Mouse (Mus musculus): Measurements from ENCODE around the gene Trpm1.

Gene Trpm1

DNA sequence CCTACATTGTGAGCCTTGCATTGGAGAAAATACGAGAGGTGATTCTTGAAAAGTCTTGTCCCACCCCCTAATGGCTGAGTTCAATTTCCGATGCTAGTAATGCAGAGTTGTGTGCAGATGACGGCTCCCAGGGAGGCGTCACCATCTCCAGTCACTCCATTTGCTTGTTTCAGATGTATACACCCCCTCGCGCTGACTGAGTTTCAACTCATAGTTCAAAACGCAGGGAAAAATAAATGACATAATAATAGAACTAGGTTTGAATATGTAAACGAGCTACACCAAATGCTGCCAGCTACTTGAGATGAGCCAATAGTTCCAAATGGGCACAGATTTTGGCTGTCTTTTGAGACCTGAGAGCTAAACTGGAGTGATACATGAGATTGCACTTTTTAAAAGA, 84.1 kb downstream of the Trpm1 start:
- no peak for DNase-seq

DNA sequence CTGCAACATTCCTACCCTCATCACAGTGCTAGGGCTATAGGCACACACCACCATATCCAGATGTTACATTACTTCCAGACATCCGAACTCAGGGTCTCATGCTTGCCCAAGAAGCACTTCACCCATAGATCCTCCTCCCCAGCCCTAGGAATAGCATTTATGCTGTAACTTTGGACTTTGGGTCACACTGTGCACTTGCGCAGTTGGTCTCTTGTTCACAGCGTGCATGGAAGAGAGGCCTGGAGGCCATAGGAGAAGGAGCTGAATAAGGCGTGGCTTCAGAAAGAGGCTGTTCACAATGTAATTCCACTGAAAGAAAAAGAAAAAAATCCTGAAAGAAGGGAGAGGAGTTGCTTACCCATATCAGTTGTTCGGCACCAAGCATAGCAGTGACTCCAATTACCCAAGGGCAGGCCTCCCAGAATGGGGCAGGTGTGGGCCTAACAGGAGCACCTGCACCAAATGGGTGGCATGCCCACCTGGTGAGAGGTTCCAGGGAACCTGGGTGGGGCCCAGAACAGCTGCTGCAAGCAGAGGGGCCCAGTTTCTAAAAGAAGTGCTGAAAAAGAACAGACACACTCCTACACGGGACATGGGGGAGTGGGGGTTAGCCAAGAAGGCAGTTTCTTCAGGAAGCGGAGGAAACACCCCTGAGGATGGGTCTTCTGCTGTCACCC, 84.9 kb downstream of the Trpm1 start:
- DNase-seq, result no peak

DNA sequence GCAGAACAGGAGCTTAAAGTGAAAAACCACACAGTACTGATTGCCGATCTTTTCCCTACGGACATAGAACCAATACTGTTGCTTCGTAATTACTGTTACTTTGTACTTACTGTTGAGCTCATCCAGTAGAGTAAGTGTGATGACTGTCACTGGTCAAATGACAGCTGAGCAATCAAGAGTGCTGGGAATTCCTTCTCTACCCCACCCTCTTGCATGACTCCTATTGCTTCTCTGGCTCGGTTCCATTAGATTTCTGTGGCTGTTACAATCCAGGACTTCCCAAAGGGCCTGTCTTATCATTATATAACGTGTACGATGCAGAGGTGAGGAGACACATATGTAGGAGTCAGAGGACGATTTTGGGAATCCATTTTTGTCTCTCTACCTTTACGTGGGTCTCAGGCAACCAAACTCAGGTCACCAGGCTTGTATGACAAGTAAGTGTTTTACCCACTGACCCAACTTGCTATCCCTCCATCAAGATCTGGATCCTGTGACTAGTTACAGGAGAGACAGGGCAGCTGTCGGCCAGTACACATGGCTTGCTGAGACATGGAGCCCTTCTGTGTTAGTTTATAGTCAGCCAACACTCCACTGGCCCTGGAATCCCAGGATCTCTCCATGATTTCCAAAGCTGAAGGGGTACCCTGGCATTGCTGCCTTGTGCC, 85.6 kb downstream of the Trpm1 start:
- DNase-seq, result no peak

DNA sequence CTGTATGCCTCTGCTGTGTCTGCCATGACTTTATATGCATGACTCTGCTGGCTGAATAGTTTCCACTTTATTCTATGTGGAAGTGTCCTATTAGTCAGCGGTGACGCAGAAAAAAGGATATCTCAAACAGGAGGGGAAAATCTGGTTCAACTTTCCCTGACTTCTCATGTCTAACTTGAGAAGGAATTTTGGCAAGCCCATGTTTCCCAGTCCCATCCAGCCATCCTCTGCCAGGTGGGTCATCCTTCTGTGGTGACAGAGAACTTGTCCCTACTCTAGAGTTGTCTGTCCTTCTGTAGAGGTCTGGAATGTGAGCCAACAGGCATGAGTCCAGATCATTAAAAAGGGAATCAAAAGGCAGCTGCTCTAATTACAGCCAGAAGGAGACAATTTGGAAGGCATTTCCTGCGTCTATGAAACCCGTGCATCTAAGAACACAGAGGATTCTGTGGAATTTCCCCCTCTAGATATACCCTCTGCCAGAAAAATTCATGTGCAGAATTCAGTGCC, 86.2 kb downstream of the Trpm1 start:
- DNase-seq, result no peak

DNA sequence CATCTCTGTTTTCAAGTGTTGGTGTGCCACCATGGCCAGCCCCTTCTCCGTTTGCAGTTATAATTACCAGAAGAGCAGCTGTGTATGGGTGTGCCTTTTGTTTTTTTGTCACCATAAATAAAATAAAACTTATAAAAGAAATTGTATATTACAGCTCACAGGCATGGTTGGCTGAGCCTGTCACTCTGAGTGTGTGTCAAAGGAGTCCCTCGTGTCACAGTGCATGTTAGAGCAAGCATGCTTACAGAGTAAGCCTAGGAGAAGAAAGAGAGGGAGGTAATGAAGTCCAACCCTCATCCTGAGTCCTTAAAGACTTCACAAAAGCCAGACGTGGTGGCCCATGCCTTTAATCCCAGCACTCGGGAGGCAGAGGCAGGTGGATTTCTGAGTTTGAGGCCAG, 88.8 kb downstream of the Trpm1 start:
- no peak for DNase-seq

DNA sequence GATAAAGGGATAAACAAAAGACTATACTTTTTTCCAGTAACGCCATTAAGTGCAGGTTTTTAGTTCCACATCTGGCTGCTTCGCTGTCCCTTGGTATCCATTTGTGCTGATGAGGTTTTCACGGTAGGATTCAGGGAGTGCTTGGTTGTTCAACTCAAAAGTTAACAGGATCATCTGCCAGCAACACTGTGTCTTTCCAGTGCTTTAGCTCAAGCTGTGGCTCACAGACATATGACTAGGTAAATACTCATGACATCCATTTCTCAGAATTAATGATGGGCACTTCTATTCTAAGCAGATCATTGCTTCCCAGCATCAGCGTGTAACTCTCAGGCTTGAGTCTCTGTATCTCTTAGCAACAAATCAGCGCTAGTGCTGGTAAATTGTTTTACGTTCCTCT, 90.7 kb downstream of the Trpm1 start:
- no peak for DNase-seq

DNA sequence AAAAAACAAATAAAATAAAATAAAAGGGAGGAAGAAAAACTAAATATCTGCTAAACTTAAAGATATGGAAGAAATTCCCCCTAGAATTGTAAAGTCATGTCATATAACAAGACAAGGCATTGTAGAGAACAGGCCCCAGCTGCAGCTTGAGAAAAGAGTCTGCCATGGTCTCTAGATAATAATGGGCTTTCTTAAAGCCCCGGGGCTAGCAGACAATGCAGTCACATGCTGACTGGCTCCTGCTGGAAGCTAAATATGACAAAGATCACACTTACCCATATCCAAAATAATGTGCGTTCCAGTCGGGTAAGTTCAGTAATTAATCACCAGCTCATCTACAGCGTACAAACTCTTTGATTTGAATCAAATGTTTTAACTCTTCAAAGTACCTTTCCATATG, 93.1 kb downstream of the Trpm1 start:
- DNase-seq, result no peak

DNA sequence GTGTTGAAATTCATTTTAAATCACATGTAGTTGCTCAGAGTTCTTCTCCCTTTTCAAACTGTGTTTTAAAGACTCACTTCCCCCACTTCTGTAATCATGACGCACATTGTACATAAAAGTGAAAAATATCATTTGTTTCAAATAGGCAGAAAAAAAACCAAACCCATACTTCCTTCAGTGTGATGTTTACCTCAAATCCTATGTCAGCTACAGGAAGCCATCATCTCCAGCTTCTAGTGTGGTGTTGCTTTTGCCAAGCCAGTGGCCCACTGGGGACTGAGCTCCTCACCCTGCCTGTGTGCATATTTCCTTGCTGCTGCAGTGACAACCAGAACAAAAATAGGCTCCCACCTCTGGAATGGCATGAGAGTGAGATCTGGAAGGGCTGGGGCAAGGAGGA, 94.7 kb downstream of the Trpm1 start:
- DNase-seq, result no peak

DNA sequence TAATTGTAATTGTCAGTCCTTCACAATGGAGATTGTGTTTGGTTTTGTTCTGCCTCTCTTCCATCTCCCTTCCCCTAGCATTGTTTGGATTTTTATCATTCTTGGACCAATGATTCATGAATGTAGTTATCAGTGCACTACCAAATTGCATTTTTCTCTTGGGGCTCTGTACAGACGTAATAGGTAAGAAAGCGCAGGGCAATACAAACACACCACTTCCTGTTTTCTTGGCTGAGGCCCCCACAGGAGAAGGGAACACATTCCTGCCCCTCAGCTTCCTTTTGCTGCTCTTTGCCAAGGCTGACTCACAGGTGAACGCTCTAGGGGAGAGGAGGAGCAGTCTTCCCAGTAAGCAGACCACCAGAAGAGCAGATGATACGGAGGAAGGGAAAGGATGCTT, 96.1 kb downstream of the Trpm1 start:
- DNase-seq, result no peak

DNA sequence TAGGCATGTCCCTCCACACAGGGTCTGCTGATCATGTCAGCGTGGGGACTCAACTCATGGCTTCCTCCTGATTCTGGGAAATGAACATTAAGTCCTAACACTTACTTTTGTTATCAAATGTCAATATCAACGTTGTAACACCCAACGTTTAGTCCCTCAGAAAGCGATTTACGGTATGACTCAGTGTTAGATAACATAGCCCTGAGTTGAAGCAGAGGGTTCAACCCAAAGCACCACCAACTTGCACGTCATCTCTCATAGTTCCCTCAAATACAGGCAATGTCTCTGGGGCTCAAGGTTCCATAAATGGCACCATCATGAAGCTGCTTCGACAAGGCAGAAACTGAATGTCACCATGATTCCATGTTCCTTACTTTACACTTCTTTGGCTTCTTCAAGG, 96.8 kb downstream of the Trpm1 start:
- no peak for DNase-seq

DNA sequence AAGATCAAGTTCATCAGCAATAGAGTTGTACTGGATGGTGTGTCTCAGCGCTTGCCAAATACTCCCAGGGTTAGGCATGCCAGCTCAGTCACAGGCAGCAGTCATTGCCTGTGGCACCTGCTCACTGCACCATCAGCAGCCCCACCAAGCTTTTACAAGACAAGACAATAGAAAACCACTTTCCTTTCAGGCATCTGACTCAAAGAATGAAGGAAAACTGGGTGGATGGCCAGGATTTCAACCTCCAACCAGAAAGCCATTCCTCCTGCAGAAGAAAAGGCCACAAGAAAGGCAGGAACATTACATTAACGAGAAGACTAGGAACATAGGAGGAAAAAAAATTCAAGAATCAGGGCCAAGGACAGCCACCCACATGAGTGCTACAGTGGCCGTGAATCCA, 100.1 kb downstream of the Trpm1 start:
- DNase-seq, result no peak

DNA sequence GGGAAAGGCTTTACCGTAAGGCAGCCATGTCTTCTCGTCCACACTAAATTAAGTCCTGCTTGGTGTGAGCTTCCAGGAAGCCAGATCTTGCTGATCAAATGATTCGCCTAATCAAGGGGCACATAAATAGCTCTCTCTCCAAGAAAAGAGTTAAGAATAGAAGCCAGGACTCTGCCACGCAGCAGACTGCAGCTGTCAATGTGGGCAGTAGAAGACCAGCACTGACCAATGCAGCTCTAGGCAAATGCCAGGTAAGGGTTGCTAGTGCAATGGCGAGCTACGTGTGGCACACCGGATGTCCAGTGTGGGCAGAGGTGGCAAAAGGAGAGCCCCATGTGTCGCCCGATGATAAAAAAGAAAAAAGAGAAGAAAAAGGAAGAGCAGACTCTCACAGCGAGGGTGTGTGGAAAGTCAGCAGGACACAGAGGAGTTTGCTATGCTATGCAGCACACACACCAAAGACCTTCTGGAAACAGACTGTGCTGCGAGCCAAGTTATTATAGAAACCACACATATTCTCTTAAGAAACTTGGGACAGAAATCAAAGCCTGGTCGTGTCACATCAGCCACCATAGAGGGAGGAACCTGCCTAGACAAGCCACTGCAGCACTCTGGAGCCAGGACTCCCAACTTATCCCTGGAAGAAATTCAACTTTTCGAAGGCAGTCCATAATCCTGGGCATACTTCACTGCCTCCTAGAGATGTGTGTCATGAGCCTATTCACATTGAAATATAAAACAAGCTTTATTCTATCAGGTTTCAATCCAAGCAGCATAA, 112.1 kb downstream of the Trpm1 start:
- DNase-seq, result no peak

DNA sequence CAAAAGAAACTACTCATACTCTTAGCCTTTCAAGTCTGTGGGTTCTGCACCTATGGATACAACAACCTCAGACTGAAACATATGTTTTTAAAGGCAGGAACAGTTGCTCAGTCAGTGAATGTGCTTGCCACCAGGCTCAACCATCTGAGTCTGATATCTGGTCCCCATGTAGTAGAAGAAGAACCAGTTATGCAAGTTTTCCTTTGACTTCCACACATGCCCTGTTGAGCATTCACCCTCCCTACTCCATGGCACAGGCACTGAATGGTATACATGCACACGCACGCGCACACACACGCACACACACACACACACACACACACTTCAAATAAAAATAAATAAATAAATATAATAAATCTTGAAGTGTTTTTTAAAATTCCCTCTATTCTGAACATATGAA, 113.0 kb downstream of the Trpm1 start:
- no peak for DNase-seq

DNA sequence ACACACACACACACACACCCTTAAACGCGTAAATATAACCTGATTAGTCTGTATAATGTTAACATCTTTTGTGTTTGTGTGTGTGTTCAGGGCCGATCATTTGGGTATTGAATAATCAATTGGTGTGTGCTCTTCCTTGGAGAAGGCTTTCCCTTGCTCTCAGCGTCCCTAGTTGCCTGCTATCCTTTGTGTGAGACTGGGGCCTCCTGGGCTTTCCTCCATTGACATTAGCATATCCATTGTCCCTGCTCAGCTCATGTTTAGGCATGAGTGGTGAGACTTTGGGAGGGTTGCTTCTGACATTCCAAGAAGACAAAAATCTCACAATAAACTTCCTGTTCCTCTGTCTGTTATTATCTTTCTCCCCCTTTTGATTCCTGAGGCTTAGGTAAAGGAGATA, 118.3 kb downstream of the Trpm1 start:
- DNase-seq, result no peak

DNA sequence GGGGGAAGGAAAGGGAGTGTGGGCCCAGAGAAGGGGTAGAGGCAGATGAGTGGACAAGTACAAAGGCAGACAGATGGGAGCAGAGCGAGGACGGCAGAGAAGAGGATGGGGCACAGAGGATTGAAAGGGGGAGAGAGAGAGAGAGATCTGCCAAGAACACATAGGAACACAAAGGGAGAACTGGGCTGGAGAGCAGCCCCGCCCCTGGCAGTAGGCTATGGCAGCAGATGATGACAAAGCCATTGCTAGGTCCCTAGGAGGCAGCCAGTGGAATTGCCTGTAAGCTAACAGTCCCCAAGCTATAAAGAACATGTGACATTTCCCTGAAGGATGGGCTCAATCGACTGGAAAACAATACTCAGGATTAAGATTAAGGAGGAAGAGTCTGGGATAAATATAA, 121.9 kb downstream of the Trpm1 start:
- no peak for DNase-seq

DNA sequence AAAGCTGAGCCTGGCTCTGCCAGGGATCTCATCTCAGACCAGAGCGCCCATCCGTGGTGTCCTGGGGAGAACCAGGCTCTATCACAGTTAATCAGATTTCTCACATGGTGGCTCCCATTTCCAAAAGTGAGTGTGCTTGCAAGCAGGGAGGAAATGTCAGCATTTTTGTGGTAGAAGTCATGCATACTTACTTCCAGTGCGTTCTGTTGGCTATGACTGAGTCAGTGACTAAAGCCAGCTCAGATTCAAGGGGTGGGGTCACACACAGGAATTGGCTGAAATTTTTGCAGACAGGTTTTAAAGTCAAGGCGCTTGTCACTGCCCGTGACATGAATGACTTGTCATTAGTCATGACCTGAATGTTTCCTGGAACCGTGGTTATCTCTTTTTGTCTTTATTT, 123.3 kb downstream of the Trpm1 start:
- no peak for DNase-seq

DNA sequence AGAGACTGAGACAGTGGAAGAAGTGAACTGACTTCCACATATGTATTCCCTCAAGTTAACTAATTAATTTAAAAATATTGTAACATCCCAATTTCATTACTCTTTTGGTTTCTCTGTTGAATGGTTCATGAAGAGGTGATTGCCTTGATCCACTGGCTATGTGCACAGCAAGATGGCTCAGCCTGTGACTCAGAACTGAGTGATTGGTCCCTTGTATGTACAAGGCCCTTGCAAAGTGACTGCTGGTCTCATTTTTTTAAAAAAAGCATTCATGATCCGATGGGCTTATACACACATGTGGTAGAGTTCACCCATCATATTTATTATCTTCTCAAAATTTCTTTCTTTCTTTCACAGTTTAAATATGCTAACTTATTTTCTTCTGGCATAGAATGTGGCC, 124.9 kb downstream of the Trpm1 start:
- DNase-seq, result no peak

DNA sequence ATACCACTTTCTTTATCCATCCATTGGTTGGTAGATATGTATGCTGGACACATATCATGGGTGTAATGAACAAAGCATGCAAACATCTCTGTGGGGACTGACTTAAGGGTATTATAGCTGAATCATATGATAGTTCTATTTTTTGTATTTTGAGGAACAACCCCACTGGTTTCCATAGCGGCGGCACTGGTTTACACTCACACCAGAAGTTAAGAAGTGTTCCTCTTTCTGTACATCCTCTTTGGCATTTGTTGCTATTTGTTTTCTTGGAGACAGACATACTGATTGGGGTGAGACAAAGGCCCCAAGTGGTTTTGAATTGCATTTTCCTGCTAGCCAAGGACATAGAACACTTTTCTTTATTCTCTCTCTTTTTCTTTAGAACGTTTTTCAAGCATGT, 125.9 kb downstream of the Trpm1 start:
- DNase-seq, result no peak

DNA sequence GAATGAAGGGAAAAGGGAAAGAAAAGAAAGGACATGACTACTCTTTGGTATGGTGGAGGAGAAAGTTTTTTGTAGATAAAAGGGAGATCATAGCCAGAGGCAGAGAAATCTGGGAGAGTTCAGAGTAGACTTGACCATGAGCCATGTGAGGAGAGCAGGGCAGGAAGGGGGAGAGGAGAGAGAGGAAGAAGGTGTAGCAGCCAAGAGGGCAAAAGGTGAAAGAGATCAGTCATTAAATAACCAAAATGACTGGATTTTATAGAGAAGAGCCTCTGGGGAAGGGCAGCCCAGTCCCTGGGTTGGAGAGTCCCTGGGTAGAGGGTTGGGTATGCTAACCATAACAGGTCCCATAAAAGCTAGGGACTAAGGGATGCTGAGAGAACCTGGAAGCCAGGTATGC, 132.9 kb downstream of the Trpm1 start:
- no peak for DNase-seq

DNA sequence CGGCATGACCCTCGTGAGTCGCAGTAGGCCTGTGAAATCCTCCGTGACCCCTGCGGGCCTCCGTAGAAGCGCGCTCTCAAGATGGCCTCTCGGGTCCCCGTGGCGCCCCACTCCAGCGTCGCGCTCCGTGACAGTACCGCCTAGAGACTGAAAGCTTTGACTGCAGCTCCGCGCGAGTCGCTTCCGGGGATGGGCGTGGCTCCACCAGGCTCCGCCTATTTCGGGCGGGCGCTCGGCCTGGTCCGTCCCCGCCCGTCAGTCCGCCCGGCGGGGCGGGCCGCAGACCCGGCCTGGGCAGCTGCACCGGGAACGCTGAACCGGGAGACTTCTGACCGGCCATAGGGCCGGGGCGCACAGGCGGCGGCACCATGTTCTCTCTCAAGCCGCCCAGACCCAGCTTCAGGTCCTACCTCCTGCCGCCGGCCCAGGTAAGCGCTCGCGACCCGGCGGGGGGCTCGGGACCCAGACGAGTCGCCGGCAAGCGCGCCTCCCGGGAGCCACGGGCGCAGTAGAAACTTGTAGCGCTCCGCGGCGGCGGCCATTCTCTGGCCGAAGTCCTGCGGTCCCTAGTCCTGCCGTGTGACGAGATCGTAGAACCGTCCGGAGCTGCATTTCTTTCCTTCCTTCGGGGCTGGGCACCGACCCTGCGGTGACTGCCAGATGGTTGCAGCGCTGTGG, 133.9 kb downstream of the Trpm1 start, which contains the start of gene Mtmr10:
Gene Mtmr10 (plus strand): TSS at position 240 of the 678 bp plus-strand sequence.
- peak; percentile 99 for DNase-seq

DNA sequence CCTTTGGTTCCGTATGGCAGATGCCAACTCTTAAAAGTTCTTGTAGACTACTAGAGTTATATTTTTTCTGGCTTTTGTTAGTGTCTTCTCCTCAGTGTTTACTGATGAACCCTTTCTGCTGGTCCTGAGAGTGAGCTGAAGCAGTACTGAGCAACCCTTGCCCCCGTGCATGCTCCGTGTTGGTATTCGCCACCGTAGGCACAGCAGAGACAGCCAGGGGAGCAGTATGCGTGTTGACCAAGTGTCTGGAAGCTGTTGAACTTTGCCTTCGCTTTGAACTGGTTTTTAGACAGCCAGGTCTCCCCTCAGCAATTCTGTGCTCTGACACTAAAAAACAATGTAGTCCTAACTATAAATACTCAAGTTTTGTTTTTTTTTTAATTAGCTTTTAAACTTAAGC, 135.8 kb downstream of the Trpm1 start:
- DNase-seq, result no peak

DNA sequence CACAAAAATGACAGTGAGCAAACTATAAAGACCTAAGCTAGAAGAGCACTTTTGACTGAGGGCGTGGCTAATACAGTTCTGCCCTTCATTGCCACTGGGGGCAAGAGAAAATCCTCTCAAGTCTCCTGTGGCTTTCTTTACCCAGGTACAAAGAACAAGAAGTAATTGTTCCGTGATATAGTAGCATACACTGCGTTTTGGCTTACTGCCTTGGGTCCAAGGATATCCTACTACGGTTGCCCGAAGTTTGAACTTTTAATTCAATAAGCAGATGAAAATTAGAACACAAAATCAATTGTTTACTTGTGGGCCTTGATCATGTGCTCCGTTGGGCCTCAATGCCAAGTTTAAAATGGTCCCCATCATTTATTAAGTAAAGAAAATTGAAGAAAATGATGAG, 136.8 kb downstream of the Trpm1 start:
- DNase-seq, result no peak

DNA sequence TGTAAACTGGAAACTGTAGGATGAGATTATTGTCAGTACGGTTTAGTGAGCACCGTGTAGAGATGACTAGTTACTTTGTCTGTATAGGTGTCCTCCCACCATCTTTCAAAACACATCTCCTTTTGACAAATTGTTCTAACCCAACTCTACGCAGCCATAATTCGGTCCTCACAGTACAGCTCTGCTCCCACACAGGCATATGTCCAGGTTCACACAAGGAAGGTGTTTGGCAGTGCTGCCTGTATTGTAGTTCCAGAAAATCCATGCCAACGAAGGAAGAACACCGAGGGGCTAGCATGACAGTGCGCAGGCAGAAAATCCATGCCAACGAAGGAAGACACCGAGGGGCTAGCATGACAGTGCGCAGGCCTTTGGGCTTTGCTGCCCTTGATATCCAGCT, 138.1 kb downstream of the Trpm1 start:
- DNase-seq, result no peak

Measured in right cerebral cortex, postnatal 4 days (tissue).